Mouse (Mus musculus): ENCODE measurements around the gene 4930452B06Rik.

GRCm38 (mm10) chr14:8495691-8496090 is 170.3 kb downstream of the 4930452B06Rik start:
- TF ChIP-seq EP300 (IDR thresholded peaks at IDR 0.05; ENCODE audit: insufficient read depth, low read depth, low read length) (no peak), CTCF (IDR thresholded peaks at IDR 0.05) (no peak), POLR2A (IDR thresholded peaks at IDR 0.05; ENCODE audit: insufficient read depth, low read depth, low read length) (no peak)

Data from heart, adult 2 months (tissue).